Mouse (Mus musculus): ENCODE measurements around the gene Peli3.

DNA sequence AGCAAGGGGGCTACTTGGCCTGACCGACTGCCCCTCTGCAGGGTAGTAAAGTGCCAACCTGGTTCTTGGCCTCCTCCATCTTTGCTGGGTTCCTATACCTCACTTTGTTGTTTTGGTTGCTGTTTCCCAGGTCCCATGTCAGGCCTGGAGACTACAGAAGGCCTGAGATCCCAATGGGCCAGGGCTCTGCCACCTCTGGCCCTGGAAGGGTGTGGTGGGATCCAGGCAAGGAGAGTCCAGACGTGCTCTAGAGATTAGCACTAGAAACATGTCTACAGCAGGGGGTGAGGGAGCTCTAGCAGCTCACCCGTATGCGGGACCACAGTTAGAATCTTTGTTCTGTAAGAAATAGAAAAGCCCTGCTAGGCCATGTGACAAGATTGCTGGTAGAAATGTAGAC lies 59.0 kb downstream of the Peli3 start:
- TF ChIP-seq CTCF (conservative IDR thresholded peaks at IDR 0.05; ENCODE audit: insufficient read depth, insufficient read length, low read depth, low read length) (no peak), POLR2A (IDR thresholded peaks at IDR 0.05; ENCODE audit: low read depth, low read length) (no peak)

All from kidney, adult 2 months (tissue).